ENCODE assay signal across 10 mouse cellular contexts in the genomic region with DNA sequence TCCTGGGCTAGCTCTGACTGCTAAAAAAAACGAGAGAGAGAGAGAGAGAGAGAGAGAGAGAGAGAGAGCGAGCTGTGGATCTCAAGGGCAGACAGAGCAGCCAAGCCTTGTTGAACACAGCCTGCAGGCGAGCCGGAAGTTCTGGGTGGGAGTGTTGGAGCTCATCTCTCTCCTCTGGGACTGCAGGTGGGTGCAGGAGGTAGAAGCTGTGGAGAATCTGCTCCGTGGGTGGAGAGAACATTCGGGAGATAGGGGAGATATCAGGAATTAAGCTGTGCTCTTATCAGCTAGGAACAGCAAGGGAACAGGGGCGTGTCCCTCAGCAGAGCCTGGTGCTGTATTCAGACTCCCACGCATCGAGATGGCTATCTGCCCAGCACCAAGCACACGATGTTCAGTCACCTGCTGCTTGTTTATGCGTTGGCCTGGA.
DNase-seq lines count a peak whose midpoint lies in the region; ATAC-seq and TF ChIP-seq lines count a peak whose summit lies in the region.
"Had no signal": no experiment of that assay in that cellular context is flagged by ENCODE, and none has a peak within 500 bp of the region (broad histone marks: within the 10 kb centered on the region; RNA-seq: fewer than 3 reads in every experiment).

No protein-coding gene starts in this region.

- no peaks in the 10 kb centered on the region for H3K36me3 ChIP-seq in liver, embryonic 14.5 days (replicated peaks; ENCODE audit: control insufficient read depth, insufficient read depth, low read depth)
- H3K36me3 ChIP-seq in hindbrain, embryonic 12.5 days: no peaks in the 10 kb centered on the region
- H3K36me3 ChIP-seq in hindbrain, embryonic 14.5 days (replicated peaks; ENCODE audit: control insufficient read depth, insufficient read depth): no peaks in the 10 kb centered on the region
- H3K36me3 ChIP-seq: embryonic facial prominence, embryonic 12.5 days; lung, embryonic 15.5 days had no signal

- H3K9me3 ChIP-seq in liver, embryonic 14.5 days (ENCODE audit: control insufficient read depth, low read length): no peaks in the 10 kb centered on the region
- no peaks in the 10 kb centered on the region for H3K9me3 ChIP-seq in hindbrain, embryonic 12.5 days (replicated peaks)
- no peaks in the 10 kb centered on the region for H3K9me3 ChIP-seq in hindbrain, embryonic 14.5 days (ENCODE audit: control insufficient read depth, low read length)
- H3K9me3 ChIP-seq: embryonic facial prominence, embryonic 12.5 days; lung, embryonic 15.5 days had no signal

- H3K27ac ChIP-seq in liver, embryonic 14.5 days: no peak overlapping the region
- H3K27ac ChIP-seq in hindbrain, embryonic 12.5 days: no peak overlapping the region
- no peak overlapping the region for H3K27ac ChIP-seq in hindbrain, embryonic 14.5 days
- H3K27ac ChIP-seq: embryonic facial prominence, embryonic 12.5 days had no signal

- H3K4me3 ChIP-seq in liver, embryonic 14.5 days (ENCODE audit: insufficient read depth in 1 of 2, low read depth in 2 of 2, low read length in 2 of 2): no peak overlapping the region
- H3K4me3 ChIP-seq in hindbrain, embryonic 12.5 days: no peak overlapping the region
- H3K4me3 ChIP-seq in hindbrain, embryonic 14.5 days (replicated peaks; ENCODE audit: low read length): no peak overlapping the region
- H3K4me3 ChIP-seq: embryonic facial prominence, embryonic 12.5 days; lung, embryonic 15.5 days had no signal

- peaks cover 2 to 10% of the 10 kb centered on the region in 2 experiments; a peak in 3 of 4 replicates for H3K4me1 ChIP-seq in liver, embryonic 14.5 days (replicated peaks; ENCODE audit: control insufficient read depth in 2 of 2, insufficient read depth in 2 of 2, low read length in 1 of 2)
- peaks cover 30% of the 10 kb centered on the region for H3K4me1 ChIP-seq in hindbrain, embryonic 12.5 days
- 0 out of 2 replicates have a peak, but pooled peaks cover 13% of the 10 kb centered on the region for H3K4me1 ChIP-seq in hindbrain, embryonic 14.5 days (replicated peaks; ENCODE audit: control insufficient read depth, insufficient read depth, low read length)
- H3K4me1 ChIP-seq: lung, embryonic 15.5 days had no signal

- no peaks in the 10 kb centered on the region for H3K27me3 ChIP-seq in liver, embryonic 14.5 days (ENCODE audit: control insufficient read depth, insufficient read depth, low read length)
- no peaks in the 10 kb centered on the region for H3K27me3 ChIP-seq in hindbrain, embryonic 12.5 days
- no peaks in the 10 kb centered on the region for H3K27me3 ChIP-seq in hindbrain, embryonic 14.5 days (ENCODE audit: control insufficient read depth, insufficient read depth, low read length)
- H3K27me3 ChIP-seq: embryonic facial prominence, embryonic 12.5 days; lung, embryonic 15.5 days had no signal

- 21% methylated on average over 11 of the region's 11 CpGs for WGBS in liver, embryonic 14.5 days (ENCODE audit: insufficient replicate concordance)
- 78% methylated on average over 11 of the region's 11 CpGs for WGBS in hindbrain, embryonic 12.5 days
- 70% methylated on average over 11 of the region's 11 CpGs for WGBS in hindbrain, embryonic 14.5 days

- no peak for TF ChIP-seq CTCF in liver, embryonic 14.5 days (IDR thresholded peaks at IDR 0.05; ENCODE audit: low read depth)

- H3K4me2 ChIP-seq in liver, embryonic 14.5 days (ENCODE audit: low read depth): no peak overlapping the region
- H3K4me2 ChIP-seq in hindbrain, embryonic 12.5 days (replicated peaks): no peak overlapping the region
- no peak overlapping the region for H3K4me2 ChIP-seq in hindbrain, embryonic 14.5 days (replicated peaks)
- H3K4me2 ChIP-seq: embryonic facial prominence, embryonic 12.5 days; lung, embryonic 15.5 days had no signal

- peak; percentile 78 for ATAC-seq in liver, embryonic 14.5 days (ENCODE audit: insufficient read depth)
- no peak for ATAC-seq in hindbrain, embryonic 12.5 days (ENCODE audit: low FRiP score)
- no peak for ATAC-seq in activated CD4-positive, CD25-positive, alpha-beta regulatory T cell, adult 4 months
- no peak for ATAC-seq in hindbrain, embryonic 14.5 days (ENCODE audit: low FRiP score)

- peak; percentile 52 for TF ChIP-seq EP300 in liver, embryonic 14.5 days (IDR thresholded peaks at IDR 0.05; ENCODE audit: low read depth)

- peak; percentile 31 for DNase-seq in kidney, adult 18-20 months
- DNase-seq in kidney, adult 11 months: no peak
- DNase-seq in c-Kit-positive CD71-positive TER-119-negative erythroid progenitor cells, embryonic 14.5 days (ENCODE audit: low read depth): peak; percentile 68
- DNase-seq in kidney, postnatal 10 days: peak; percentile 50
- peak; percentile 31 to 53 (median 42) for DNase-seq in liver, embryonic 14.5 days (ENCODE audit: low read depth in 3 of 3, low spot score in 3 of 3)
- DNase-seq in hindbrain, embryonic 14.5 days (ENCODE audit: low spot score): no peak

- H3K9ac ChIP-seq in liver, embryonic 14.5 days (replicated peaks): no peak overlapping the region
- no peak overlapping the region for H3K9ac ChIP-seq in hindbrain, embryonic 12.5 days
- no peak overlapping the region for H3K9ac ChIP-seq in hindbrain, embryonic 14.5 days
- H3K9ac ChIP-seq: embryonic facial prominence, embryonic 12.5 days; lung, embryonic 15.5 days had no signal

Comparison
In these comparisons a context has a peak if more than half of its experiments do, and no peak if none do; other contexts are left out.
1. DNase-seq: peak in kidney, adult 18-20 months (single experiment), c-Kit-positive CD71-positive TER-119-negative erythroid progenitor cells, embryonic 14.5 days (single experiment), kidney, postnatal 10 days (single experiment) and liver, embryonic 14.5 days (3 of 3); none in kidney, adult 11 months (single experiment) and hindbrain, embryonic 14.5 days (single experiment).